Mouse (Mus musculus): ENCODE measurements at regions not wholly inside any gene's neighbourhood (a gene's known extent, or its start where the extent isn't known, plus 50 kb on each side); places are given as distances from the start of the nearest gene placed in this dataset.

- H3K36me3 ChIP-seq = no peaks in the 10 kb centered on the region
- ATAC-seq (ENCODE audit: low FRiP score) = no peak
- no peaks in the 10 kb centered on the region for H3K9me3 ChIP-seq (replicated peaks)
- no peak overlapping the region for H3K4me3 ChIP-seq (replicated peaks)
- H3K4me1 ChIP-seq = peaks cover 3% of the 10 kb centered on the region; the same call in 1 of the 2 replicates
- H3K4me2 ChIP-seq = no peak overlapping the region
- no peaks in the 10 kb centered on the region for H3K27me3 ChIP-seq (replicated peaks)
- WGBS = 85% methylated on average over 7 of the region's 7 CpGs
- no peak overlapping the region for H3K27ac ChIP-seq (replicated peaks)
- no peak overlapping the region for H3K9ac ChIP-seq (replicated peaks)
Observed at GRCm38 (mm10) chr10:21688513-21688912, 95.6 kb downstream of the 1700020N01Rik start.

DNA sequence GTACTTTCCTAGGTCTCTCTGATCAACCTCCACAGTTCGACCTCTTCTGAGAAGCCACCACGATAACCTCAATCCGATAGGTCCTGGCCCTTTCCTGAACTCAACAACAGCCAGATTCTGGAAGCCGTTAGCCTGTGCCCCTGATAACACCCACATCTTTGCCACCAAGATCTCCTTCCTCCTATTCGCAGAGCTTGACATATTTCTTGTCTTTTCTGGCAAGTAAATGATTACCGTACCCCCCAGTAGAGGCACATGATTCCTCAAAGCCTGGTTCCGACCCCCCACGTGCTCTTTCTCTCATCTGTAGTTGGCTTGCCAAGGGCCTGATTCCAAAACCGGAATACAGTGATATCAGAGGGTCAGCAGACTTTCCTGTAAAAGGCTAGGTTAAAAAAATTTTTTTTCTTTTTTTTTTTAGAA, 96.9 kb downstream of the 1700020N01Rik start:
- ATAC-seq (ENCODE audit: low FRiP score) = no peak
- no peak overlapping the region for H3K4me2 ChIP-seq
- no peaks in the 10 kb centered on the region for H3K27me3 ChIP-seq (replicated peaks)
- H3K4me3 ChIP-seq (replicated peaks) = no peak overlapping the region
- WGBS = 90% methylated on average over 9 of the region's 9 CpGs
- no peaks in the 10 kb centered on the region for H3K36me3 ChIP-seq
- no peak overlapping the region for H3K27ac ChIP-seq (replicated peaks)
- H3K9ac ChIP-seq (replicated peaks) = no peak overlapping the region
- no peaks in the 10 kb centered on the region for H3K9me3 ChIP-seq (replicated peaks)
- peaks cover 3% of the 10 kb centered on the region; the same call in 1 of the 2 replicates for H3K4me1 ChIP-seq

GRCm38 (mm10) chr10:21695185-21695584, 102.2 kb downstream of the 1700020N01Rik start:
- Histone ChIP-seq H3K9ac (replicated peaks) (no peak overlapping the region), H3K27ac (replicated peaks) (no peak overlapping the region), H3K4me1 (no peaks in the 10 kb centered on the region), H3K27me3 (replicated peaks) (no peaks in the 10 kb centered on the region), H3K4me3 (replicated peaks) (no peak overlapping the region), H3K4me2 (no peak overlapping the region), H3K9me3 (replicated peaks) (no peaks in the 10 kb centered on the region), H3K36me3 (no peaks in the 10 kb centered on the region)
- no peak for ATAC-seq (ENCODE audit: low FRiP score)
- WGBS = 73% methylated on average over 5 of the region's 5 CpGs

DNA sequence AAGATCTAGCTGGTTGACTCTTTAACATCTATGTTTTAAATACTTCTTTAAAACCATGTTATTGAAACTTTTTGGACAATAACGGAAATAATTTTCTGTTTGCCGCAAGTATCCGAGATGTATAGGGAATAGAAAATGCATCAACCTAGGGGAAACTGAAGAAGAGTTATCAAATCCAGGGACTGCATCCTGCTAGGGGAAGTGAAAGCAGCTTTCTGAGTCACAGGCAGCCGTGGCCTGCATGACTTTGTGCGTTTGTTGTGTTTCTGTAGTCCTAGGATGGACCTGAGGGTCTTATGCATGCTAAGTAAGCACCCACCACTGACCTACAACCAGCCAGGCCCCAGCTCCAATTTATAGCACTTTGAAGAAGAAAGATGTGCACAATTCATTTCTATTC, 103.7 kb downstream of the 1700020N01Rik start:
- H3K9ac ChIP-seq (replicated peaks) = no peak overlapping the region
- no peaks in the 10 kb centered on the region for H3K9me3 ChIP-seq (replicated peaks)
- H3K27me3 ChIP-seq (replicated peaks) = no peaks in the 10 kb centered on the region
- no peak overlapping the region for H3K4me2 ChIP-seq
- H3K4me3 ChIP-seq (replicated peaks) = no peak overlapping the region
- no peaks in the 10 kb centered on the region for H3K36me3 ChIP-seq
- no peak overlapping the region for H3K27ac ChIP-seq (replicated peaks)
- ATAC-seq (ENCODE audit: low FRiP score) = no peak
- 91% methylated on average over 5 of the region's 5 CpGs for WGBS
- H3K4me1 ChIP-seq = no peaks in the 10 kb centered on the region

GRCm38 (mm10) chr10:21701580-21701979, 108.6 kb downstream of the 1700020N01Rik start:
- ATAC-seq (ENCODE audit: low FRiP score) = no peak
- Histone ChIP-seq H3K27me3 (replicated peaks) (no peaks in the 10 kb centered on the region), H3K4me1 (no peaks in the 10 kb centered on the region), H3K4me2 (no peak overlapping the region), H3K9me3 (replicated peaks) (no peaks in the 10 kb centered on the region), H3K4me3 (replicated peaks) (no peak overlapping the region), H3K36me3 (no peaks in the 10 kb centered on the region), H3K27ac (replicated peaks) (no peak overlapping the region), H3K9ac (replicated peaks) (no peak overlapping the region)
- WGBS = 21% methylated on average over 3 of the region's 3 CpGs

GRCm38 (mm10) chr10:21702134-21702533, 109.2 kb downstream of the 1700020N01Rik start:
- H3K27ac ChIP-seq (replicated peaks) = no peak overlapping the region
- ATAC-seq (ENCODE audit: low FRiP score) = no peak
- no peak overlapping the region for H3K9ac ChIP-seq (replicated peaks)
- WGBS = 65% methylated on average over 1 of the region's 1 CpGs
- H3K36me3 ChIP-seq = no peaks in the 10 kb centered on the region
- H3K27me3 ChIP-seq (replicated peaks) = no peaks in the 10 kb centered on the region
- H3K4me2 ChIP-seq = no peak overlapping the region
- no peak overlapping the region for H3K4me3 ChIP-seq (replicated peaks)
- H3K9me3 ChIP-seq (replicated peaks) = no peaks in the 10 kb centered on the region
- no peaks in the 10 kb centered on the region for H3K4me1 ChIP-seq

DNA sequence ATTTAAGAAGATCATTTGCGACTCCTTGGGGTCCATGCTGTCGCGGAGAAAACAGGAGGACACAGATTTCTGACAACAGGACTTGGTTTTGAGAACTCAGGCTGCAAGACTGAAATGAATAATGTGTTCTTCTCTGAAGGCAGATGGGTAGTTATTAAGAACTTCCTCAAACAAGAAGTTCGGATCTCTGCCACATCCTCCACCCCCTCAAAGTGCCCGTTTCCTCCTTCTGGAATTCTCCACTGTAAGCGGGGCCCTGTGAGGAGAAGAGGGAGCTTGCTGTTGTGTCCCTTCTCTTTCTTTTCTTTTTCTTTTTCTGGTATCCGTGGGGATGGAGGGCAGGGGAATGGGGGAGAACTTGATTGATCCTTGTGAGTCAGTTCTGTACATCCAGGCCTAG, 118.9 kb downstream of the 1700020N01Rik start:
- Histone ChIP-seq H3K27me3 (replicated peaks) (no peaks in the 10 kb centered on the region), H3K4me2 (no peak overlapping the region), H3K4me3 (replicated peaks) (no peak overlapping the region), H3K36me3 (no peaks in the 10 kb centered on the region), H3K27ac (replicated peaks) (no peak overlapping the region), H3K4me1 (no peaks in the 10 kb centered on the region), H3K9me3 (replicated peaks) (no peaks in the 10 kb centered on the region), H3K9ac (replicated peaks) (no peak overlapping the region)
- no peak for ATAC-seq (ENCODE audit: low FRiP score)
- WGBS = 70% methylated on average over 7 of the region's 7 CpGs

DNA sequence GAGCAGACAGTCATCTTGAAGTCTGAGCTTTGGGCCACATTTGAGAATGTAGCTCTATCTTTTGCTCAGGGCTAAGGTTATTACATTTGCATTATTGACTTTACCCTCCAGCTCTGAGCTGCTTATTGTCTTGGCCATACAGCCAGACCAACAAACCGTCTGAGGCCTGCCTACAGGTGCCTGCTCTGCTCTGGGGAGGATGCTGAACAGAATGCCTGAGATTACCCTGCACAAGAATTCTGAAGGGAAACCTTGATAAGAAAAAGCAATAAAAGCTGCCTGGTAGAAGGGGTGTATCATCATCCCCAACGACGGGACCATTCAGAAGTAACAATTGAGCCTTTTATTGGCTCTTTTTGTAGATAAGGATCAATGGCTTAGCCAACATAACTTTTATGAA, 119.9 kb downstream of the 1700020N01Rik start:
- Histone ChIP-seq H3K27me3 (replicated peaks) (no peaks in the 10 kb centered on the region), H3K36me3 (no peaks in the 10 kb centered on the region), H3K4me2 (no peak overlapping the region), H3K9ac (replicated peaks) (no peak overlapping the region), H3K4me1 (no peaks in the 10 kb centered on the region), H3K4me3 (replicated peaks) (no peak overlapping the region), H3K9me3 (replicated peaks) (no peaks in the 10 kb centered on the region), H3K27ac (replicated peaks) (no peak overlapping the region)
- no peak for ATAC-seq (ENCODE audit: low FRiP score)
- 44% methylated on average over 3 of the region's 3 CpGs for WGBS

GRCm38 (mm10) chr10:21715436-21715835, 122.5 kb downstream of the 1700020N01Rik start:
- H3K4me3 ChIP-seq (replicated peaks) = no peak overlapping the region
- H3K9ac ChIP-seq (replicated peaks) = no peak overlapping the region
- no peaks in the 10 kb centered on the region for H3K4me1 ChIP-seq
- H3K36me3 ChIP-seq = no peaks in the 10 kb centered on the region
- no peak overlapping the region for H3K27ac ChIP-seq (replicated peaks)
- ATAC-seq (ENCODE audit: low FRiP score) = no peak
- H3K27me3 ChIP-seq (replicated peaks) = no peaks in the 10 kb centered on the region
- H3K9me3 ChIP-seq (replicated peaks) = no peaks in the 10 kb centered on the region
- WGBS = 90% methylated on average over 3 of the region's 3 CpGs
- no peak overlapping the region for H3K4me2 ChIP-seq

DNA sequence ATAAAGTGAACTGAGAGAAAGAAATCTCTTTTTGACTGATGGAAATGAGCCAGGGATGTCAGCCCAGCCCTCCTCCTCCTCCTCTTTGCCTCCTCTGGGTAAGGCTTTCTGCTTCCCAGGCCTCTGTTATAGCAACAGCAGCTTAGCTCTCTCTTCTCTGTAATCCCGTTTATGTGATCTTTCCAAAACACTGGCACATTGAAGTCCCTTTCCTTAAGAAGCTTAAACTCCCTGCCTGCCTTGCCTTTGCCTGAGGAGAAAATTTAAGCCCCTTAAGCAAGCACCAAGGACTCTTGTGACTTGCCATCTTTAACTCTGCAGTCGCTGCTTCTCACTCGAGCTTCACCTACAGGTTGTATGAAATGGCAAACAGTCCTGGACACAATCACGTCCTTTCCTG, 125.2 kb downstream of the 1700020N01Rik start:
- Histone ChIP-seq H3K4me2 (no peak overlapping the region), H3K4me1 (no peaks in the 10 kb centered on the region), H3K4me3 (replicated peaks) (no peak overlapping the region), H3K9ac (replicated peaks) (no peak overlapping the region), H3K36me3 (no peaks in the 10 kb centered on the region), H3K27me3 (replicated peaks) (no peaks in the 10 kb centered on the region), H3K9me3 (replicated peaks) (no peaks in the 10 kb centered on the region), H3K27ac (replicated peaks) (no peak overlapping the region)
- ATAC-seq (ENCODE audit: low FRiP score) = no peak
- WGBS = 77% methylated on average over 4 of the region's 4 CpGs

- Histone ChIP-seq H3K4me2 (no peak overlapping the region), H3K4me1 (no peaks in the 10 kb centered on the region), H3K36me3 (no peaks in the 10 kb centered on the region), H3K27ac (replicated peaks) (no peak overlapping the region), H3K27me3 (replicated peaks) (no peaks in the 10 kb centered on the region), H3K9ac (replicated peaks) (no peak overlapping the region), H3K4me3 (replicated peaks) (no peak overlapping the region), H3K9me3 (replicated peaks) (no peaks in the 10 kb centered on the region)
- WGBS = 85% methylated on average over 3 of the region's 3 CpGs
- no peak for ATAC-seq (ENCODE audit: low FRiP score)
Observed at GRCm38 (mm10) chr10:21724351-21724750, 131.4 kb downstream of the 1700020N01Rik start.

DNA sequence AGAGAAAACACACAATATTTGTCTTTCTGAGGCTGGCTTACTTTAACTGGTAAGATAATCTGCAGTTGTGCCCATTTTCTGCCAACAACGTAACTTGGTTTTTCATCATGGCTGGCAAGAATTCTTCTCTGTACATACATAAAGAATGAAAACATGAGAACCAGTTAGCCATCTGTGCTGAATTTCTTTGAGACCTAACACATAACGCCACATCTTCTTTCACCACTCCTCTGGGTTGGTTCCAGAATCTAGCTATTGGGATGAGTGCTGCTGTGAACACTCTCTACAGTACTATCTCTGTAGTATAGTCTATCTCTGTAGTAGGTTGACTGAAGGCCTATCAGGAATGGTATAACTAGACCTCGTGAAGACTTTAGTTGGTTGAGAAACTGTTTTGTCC, 132.1 kb downstream of the 1700020N01Rik start:
- ATAC-seq (ENCODE audit: low FRiP score) = no peak
- Histone ChIP-seq H3K9ac (replicated peaks) (no peak overlapping the region), H3K4me1 (no peaks in the 10 kb centered on the region), H3K27ac (replicated peaks) (no peak overlapping the region), H3K9me3 (replicated peaks) (no peaks in the 10 kb centered on the region), H3K4me3 (replicated peaks) (no peak overlapping the region), H3K4me2 (no peak overlapping the region), H3K27me3 (replicated peaks) (no peaks in the 10 kb centered on the region), H3K36me3 (no peaks in the 10 kb centered on the region)
- 91% methylated on average over 3 of the region's 3 CpGs for WGBS

DNA sequence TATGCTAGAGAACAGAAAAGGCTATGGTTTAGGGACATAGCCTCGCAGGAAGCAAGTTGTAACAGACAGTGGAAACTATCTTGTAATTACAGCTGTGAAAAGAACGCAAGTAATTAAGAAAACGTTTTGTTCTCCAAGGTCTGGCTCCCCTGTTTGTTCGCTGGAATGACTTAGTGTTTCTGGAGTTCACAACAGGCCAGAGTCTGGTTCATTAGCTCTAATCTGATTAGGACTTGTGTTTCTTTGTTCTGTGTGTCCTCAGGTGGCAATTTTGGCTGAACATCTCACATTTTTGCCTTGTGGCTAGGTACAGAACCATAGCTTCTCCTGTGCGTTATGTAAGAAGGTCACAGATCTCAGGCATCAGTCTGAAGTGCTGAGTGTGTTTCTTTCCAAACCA, 141.7 kb upstream of the Sgk1 start:
- 21% methylated on average over 5 of the region's 5 CpGs for WGBS
- H3K9me3 ChIP-seq (replicated peaks) = no peaks in the 10 kb centered on the region
- no peaks in the 10 kb centered on the region for H3K36me3 ChIP-seq
- H3K27me3 ChIP-seq (replicated peaks) = no peaks in the 10 kb centered on the region
- H3K27ac ChIP-seq (replicated peaks) = no peak overlapping the region
- H3K9ac ChIP-seq (replicated peaks) = no peak overlapping the region
- H3K4me2 ChIP-seq = no peak overlapping the region
- no peak overlapping the region for H3K4me3 ChIP-seq (replicated peaks)
- H3K4me1 ChIP-seq = no peaks in the 10 kb centered on the region
- no peak for ATAC-seq (ENCODE audit: low FRiP score)
